Mouse (Mus musculus): ENCODE measurements around the gene Msi1.
"Not testable (repeated sequence)": the region's sequence is repeated elsewhere in the genome, so short reads cannot be mapped to it uniquely, and the experiment has no call there.

The Msi1 gene

GRCm38 (mm10) chr5:115488841-115489698, 59.7 kb downstream of the Msi1 start:
- peak; percentile 70 for DNase-seq (ENCODE audit: low read depth, low spot score)

- peak; percentile 91 for DNase-seq (ENCODE audit: low read depth, low spot score)
Observed at GRCm38 (mm10) chr5:115489699-115490637, 60.6 kb downstream of the Msi1 start.

- no peak for DNase-seq (ENCODE audit: low read depth, low spot score)
Observed at GRCm38 (mm10) chr5:115490638-115491000, 61.2 kb downstream of the Msi1 start.

GRCm38 (mm10) chr5:115491076-115491475, 61.7 kb downstream of the Msi1 start:
- DNase-seq (ENCODE audit: low read depth, low spot score), result no peak

- no peak for DNase-seq (ENCODE audit: low read depth, low spot score)
Observed at GRCm38 (mm10) chr5:115491771-115492322, 62.4 kb downstream of the Msi1 start.

GRCm38 (mm10) chr5:115492711-115493335, 63.4 kb downstream of the Msi1 start:
- no peak for DNase-seq (ENCODE audit: low read depth, low spot score)

- no peak for DNase-seq (ENCODE audit: low read depth, low spot score)
Observed at GRCm38 (mm10) chr5:115493441-115493840, 64.0 kb downstream of the Msi1 start.

GRCm38 (mm10) chr5:115495618-115496017, 66.2 kb downstream of the Msi1 start:
- not testable (repeated sequence) for DNase-seq (ENCODE audit: low read depth, low spot score)

GRCm38 (mm10) chr5:115497033-115497432, 67.6 kb downstream of the Msi1 start:
- no peak for DNase-seq (ENCODE audit: low read depth, low spot score)

GRCm38 (mm10) chr5:115498307-115499240, 69.2 kb downstream of the Msi1 start:
- DNase-seq (ENCODE audit: low read depth, low spot score), result no peak

- DNase-seq (ENCODE audit: low read depth, low spot score), result no peak
Observed at GRCm38 (mm10) chr5:115500383-115500935, 71.1 kb downstream of the Msi1 start.

- no peak for DNase-seq (ENCODE audit: low read depth, low spot score)
Observed at GRCm38 (mm10) chr5:115503035-115503434, 73.6 kb downstream of the Msi1 start.
